Mouse (Mus musculus): ENCODE results near the gene Sh3rf3. TPM values are rescaled to one million over a fixed set of nuclear protein-coding genes. Genes with fewer than 3 reads are reported as not detected.
"Not testable (repeated sequence)": the region's sequence is repeated elsewhere in the genome, so short reads cannot be mapped to it uniquely, and the experiment has no call there.

The Sh3rf3 gene
- total RNA-seq, 2 experiments from 2014 or later = 34.3 to 37.3 TPM

GRCm38 (mm10) chr10:59089861-59090621 lies 276.9 kb downstream of the Sh3rf3 start:
- DNase-seq (ENCODE audit: extremely low spot score in 1 of 2, low spot score in 1 of 2) = peak; percentile 44 to 46

GRCm38 (mm10) chr10:59090622-59090971 lies 277.4 kb downstream of the Sh3rf3 start:
- no peak for DNase-seq (ENCODE audit: extremely low spot score in 1 of 2, low spot score in 1 of 2)

DNA sequence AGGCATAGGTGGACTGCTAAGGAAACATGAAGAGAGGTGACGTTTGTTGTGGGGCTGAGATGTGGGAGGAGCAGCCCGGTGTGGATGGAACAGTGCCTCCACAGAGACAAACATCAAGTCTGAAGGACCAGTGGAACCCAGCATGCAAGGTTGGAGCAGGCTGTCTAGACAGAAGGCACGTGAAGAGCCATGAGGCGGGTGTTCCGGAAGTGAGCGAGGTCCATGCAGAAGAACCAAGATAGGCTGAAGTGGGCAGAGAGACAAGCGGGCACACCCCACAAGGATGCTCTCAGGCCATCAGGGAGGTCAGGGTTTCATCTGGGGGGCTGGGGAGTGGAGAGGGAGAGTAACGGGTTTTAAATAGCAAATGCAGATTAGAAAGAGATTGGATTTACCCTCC lies 278.4 kb downstream of the Sh3rf3 start:
- DNase-seq (ENCODE audit: extremely low spot score in 1 of 2, low spot score in 1 of 2) = no peak

DNA sequence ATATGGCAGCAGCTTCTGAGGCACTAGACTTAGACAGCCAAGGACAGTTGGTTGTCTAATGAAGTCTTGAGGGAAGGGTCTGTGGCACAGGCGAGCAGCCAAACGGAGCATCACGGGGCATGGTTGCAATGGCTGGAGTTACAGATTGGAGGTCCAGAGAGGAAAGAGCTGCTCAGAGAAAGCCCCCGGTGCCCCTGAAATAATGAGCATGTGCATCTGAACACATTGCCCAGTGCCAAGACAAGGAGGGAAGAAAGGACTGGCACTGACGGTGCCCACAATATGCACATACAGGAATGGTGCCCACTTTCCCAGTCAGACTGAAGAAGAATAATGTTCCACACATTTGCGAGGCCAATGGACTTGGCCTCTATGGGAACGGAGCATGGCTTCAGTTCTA lies 278.8 kb downstream of the Sh3rf3 start:
- no peak for DNase-seq (ENCODE audit: extremely low spot score in 1 of 2, low spot score in 1 of 2)

- DNase-seq (ENCODE audit: extremely low spot score in 1 of 2, low spot score in 1 of 2) = not testable (repeated sequence)
Observed at GRCm38 (mm10) chr10:59103076-59103475, 289.9 kb downstream of the Sh3rf3 start.

DNA sequence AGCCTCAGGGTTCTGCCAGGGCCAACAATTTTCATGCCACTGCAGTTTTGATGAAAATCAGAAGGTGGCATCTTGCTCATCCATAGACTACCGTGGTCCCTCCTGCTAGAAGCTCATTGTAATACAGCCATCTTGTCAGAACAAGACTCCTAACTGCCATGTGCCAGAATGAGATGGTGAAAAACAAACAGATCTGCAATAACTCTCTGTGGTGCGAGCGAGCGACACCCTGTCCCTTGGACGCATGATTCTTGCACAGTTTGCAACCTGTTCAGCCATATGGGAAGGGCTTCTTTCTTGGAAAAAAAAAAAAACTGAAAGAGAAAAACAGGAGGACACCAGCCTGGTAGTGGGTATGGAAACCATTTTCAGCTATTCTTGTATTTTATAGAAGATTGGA lies 291.5 kb downstream of the Sh3rf3 start:
- no peak for DNase-seq (ENCODE audit: extremely low spot score in 1 of 2, low spot score in 1 of 2)

DNA sequence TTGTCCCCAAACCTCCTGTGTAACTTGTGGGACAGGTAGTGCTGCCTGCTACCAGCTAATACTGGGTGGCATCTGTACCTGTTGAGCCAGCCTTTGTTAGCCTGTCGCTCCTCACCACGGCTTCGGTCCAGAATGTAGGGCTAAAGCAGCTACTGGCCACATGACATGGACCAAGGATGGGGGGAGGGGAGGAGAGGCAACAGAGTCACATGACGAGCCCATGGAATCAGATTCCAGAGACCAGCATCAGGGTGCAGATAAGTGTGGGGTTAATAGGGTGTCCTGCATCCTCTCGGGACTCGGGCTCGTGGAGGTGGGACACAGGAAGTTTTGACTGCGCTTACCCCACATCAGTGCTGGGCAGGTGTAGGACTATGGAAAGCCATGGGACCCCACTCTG lies 292.7 kb downstream of the Sh3rf3 start:
- no peak for DNase-seq (ENCODE audit: extremely low spot score in 1 of 2, low spot score in 1 of 2)

DNA sequence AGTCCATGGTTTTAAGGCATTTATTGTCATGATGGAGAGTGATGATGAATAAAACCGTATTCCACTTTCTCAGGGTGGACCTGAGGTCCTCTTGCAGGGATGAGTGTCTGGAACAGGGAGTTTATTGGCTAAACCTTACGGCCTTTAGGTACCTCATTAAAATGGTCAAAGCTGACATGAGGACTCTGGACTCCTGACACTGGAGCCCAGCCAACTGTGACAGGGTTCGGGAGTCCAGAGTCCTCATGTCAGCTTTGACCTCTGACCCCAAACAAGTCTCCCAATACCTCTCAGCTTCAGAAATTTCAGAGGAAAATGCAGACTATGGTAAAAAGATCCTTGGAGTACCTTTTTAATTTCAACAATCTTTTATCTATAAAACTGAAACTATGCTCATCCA lies 293.5 kb downstream of the Sh3rf3 start:
- DNase-seq (ENCODE audit: extremely low spot score in 1 of 2, low spot score in 1 of 2) = no peak

DNA sequence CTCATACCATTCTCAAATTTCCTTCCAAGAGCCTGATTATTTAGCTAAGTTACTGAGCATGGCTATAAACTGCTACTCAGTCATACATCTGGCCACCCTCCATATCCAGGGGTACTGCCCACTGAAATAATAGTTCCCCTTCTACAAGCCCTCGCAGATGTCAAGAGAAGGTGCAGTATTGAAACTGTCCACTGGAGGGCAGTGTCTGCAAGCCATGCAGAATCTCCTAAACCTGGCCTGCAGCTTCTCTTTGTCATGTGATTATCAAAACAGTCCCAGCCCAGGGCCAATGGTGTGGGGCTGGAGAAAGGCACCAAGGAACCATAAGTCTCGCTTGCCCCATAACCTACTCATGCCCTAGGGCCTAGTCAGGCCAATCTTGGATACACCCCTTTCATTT lies 295.9 kb downstream of the Sh3rf3 start:
- DNase-seq (ENCODE audit: extremely low spot score in 1 of 2, low spot score in 1 of 2) = peak; percentile 69 to 93

DNA sequence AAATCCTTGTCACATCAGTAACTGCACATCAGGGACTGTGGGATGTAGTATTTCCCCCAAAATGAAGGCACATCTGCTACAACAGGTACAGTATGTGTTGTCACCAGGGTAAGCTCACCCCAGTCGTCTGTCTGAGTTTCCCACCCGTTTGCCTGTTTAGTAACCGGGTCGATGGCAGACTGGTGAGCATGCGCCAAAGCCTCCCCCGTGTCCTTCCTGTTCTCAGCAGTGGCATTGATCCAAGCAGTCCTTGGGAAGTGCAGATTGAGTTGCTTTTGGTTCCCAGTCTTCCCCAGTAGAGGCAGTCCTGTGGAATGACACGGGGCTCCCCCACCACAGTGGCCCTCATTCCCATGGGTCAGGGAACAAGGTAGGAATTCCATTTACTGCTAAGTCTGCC lies 297.2 kb downstream of the Sh3rf3 start:
- no peak for DNase-seq (ENCODE audit: extremely low spot score in 1 of 2, low spot score in 1 of 2)

DNA sequence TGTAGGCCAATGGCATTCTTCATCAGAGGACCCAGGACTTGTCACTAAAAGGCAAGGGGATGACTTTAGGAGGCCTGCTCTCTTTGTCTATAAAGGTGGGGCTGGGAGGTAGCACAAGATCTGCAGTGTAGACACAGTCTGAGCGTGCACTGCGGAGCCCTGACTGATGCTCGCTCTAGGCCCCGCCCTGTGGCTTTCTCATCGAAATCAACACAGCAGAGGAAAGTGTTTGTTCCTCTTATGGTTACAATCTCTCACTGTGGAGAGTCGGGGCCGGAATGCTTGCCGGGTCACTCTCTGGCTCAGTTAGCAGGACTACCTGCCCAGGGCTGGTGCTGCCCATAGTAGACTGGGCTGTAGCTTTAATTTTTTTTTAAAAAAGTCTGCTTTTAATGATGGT lies 299.6 kb downstream of the Sh3rf3 start:
- DNase-seq (ENCODE audit: extremely low spot score in 1 of 2, low spot score in 1 of 2) = no peak

DNA sequence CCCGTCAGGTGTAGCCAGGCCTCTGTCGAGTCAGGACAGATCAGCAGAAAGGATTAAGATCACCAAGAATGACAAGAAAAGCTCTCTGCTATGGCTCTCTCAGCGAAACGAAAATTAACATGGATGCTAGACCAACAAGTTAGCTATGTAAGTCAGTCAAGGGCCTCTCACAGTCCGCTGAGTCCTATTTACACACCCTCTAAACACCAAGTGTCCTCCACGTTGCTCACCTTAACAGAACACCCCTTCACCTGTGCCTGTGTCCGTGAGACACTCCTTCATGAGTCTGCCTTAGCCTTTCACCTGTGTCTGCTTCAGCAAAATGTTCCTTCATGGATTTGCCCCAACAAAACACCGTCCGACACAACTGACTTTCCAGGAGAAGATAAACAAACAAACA lies 300.2 kb downstream of the Sh3rf3 start:
- DNase-seq (ENCODE audit: extremely low spot score in 1 of 2, low spot score in 1 of 2) = no peak

DNA sequence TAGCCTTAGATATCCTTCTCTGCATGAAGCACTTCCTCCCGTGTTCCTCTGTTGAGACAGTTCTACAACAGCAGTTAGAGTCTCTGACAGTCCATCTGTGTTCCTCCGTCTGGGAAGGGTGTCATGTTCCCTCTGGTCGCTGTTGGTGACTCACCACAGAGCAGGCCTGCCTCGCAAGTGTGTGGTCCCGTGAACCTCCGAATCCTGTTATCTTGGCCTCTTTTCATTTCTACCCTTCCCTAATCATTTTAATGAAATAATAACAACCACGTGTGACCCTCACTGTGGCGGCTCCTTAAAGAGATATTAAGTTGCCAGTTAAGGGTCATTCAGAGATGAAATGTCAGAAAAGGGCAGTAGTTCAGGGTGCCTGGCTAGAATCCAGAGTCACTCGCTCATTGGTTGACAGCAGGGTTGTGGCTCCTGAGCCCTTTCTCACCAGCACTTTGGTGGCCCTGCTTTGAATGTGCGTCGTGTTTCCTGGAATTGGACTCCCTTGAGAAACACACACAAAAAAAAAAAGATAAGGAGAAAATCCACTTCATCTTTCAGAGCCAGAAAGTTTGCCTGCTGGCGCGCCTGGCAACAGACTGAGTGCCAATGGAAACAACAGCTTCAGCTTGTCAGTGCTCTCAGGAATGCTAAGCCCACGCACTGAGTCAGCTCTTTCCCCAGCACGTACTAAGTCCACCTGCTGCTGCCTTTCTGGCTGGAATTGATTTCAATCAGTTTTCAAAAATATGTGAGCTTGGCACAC lies 301.6 kb downstream of the Sh3rf3 start:
- peak in 1 of 2 experiments; percentile 51 for DNase-seq (ENCODE audit: extremely low spot score in 1 of 2, low spot score in 1 of 2)

- DNase-seq (ENCODE audit: extremely low spot score in 1 of 2, low spot score in 1 of 2) = no peak
Observed at GRCm38 (mm10) chr10:59115691-59116090, 302.5 kb downstream of the Sh3rf3 start.

DNA sequence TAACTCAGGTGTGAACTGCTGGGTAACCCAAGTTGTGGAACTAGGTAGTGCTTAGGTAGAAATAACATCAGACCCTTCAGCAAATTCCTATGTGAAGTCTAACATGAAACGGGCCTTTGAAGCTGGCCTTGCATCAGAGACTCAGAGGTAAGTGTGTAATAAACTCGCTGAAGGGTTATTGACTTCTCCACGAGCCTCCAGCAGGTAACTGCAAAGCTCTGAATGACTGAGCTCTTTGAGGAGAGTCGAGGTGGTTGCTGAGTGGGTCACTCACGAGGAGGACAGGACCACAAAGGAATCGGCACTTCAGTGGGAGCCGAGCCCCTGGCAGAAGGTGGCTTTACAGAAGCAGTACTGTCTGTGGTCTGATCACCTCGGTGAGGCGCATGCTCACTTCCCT lies 303.2 kb downstream of the Sh3rf3 start:
- DNase-seq (ENCODE audit: extremely low spot score in 1 of 2, low spot score in 1 of 2) = no peak

GRCm38 (mm10) chr10:59117555-59117954 lies 304.4 kb downstream of the Sh3rf3 start:
- no peak for DNase-seq (ENCODE audit: extremely low spot score in 1 of 2, low spot score in 1 of 2)

DNA sequence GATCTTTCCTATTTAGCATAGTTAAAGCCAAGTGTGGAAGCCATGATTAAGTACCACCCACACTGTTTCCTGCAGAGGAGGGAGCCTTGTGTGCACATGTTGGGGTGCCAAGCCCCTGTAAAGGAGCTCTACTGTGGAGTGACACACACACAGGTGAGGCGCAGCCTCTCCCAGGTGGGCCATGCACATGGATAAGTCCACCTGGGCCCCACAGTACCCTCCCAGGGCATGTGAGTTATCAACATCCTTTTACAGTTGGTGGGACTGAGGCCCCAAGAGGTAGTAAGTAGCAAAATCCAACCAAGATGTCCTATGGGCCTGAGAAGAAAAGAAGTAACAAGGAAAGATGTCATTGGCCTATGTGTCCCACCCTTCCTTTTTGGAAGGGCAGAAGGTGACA lies 305.8 kb downstream of the Sh3rf3 start:
- no peak for DNase-seq (ENCODE audit: extremely low spot score in 1 of 2, low spot score in 1 of 2)

- no peak for DNase-seq (ENCODE audit: extremely low spot score in 1 of 2, low spot score in 1 of 2)
Observed at GRCm38 (mm10) chr10:59119811-59120210, 306.7 kb downstream of the Sh3rf3 start.

GRCm38 (mm10) chr10:59125497-59125896 lies 312.3 kb downstream of the Sh3rf3 start:
- no peak for DNase-seq (ENCODE audit: extremely low spot score in 1 of 2, low spot score in 1 of 2)

GRCm38 (mm10) chr10:59127637-59128036 lies 314.5 kb downstream of the Sh3rf3 start:
- DNase-seq (ENCODE audit: extremely low spot score in 1 of 2, low spot score in 1 of 2) = no peak

DNA sequence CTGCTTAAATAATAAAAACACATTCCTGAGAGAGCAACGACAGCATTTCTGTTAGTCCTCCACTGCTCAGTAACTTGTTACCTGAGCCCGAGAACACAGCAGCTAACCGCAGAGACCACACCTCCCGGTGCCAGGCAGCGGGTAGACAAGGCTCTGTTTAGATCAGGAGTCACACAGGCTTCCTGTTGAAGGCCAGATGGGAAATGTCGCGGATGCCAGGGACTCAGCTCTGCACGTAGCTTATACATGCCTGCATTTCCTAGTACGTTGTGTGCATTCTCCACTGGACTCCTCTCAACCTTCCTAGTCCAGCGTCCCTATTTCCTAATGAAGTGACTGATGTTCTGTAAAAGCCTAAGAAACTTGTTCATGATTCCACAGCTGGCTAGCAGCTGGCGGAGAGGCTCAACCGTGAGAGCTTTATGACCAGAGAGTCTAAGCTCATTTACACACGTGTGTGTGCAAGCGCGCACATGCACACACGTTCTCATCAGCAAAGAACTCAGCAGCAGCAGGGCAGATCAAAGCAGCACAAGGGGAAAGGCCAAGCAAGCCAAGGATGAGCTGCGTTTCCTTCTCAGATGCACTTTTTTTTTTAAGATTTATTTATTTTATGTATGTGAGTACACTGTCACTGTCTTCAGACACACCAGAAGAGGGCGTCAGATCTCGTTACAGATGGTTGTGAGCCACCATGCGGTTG lies 318.9 kb downstream of the Sh3rf3 start:
- DNase-seq (ENCODE audit: extremely low spot score in 1 of 2, low spot score in 1 of 2) = no peak
